Mouse (Mus musculus) layer of hippocampus, postnatal 25 days (tissue): ENCODE results near the gene Prr22. TPM values are rescaled to one million over a fixed set of nuclear protein-coding genes. Genes with fewer than 3 reads are reported as not detected.
A peak's percentile ranks its signal among the peaks of the same experiment; 100 is the strongest.

Source experiments
- DNase-seq, 2 experiments: peaks; one replicate each; pipeline ENCODE4 v3.0.0; 2022; ENCODE audit warnings: mixed read lengths in 2 of 2, low spot score in 1 of 2; ENCODE audit errors: extremely low spot score in 1 of 2
- total RNA-seq, 2 experiments: library from RNA; stranded (reverse); gene quantifications; 2 replicates each; pipeline ENCODE4 v1.2.3; 2021

Prr22 gene
- total RNA-seq = 1 to 10 TPM in 1 of 2 experiments, under 1 TPM in 1; 0.89 to 1.6 TPM

- DNase-seq = no peak
Observed at GRCm38 (mm10) chr17:56769950-56770349, at the start of gene Prr22. Prr22 (plus strand) TSS chr17:56770250.

GRCm38 (mm10) chr17:56722441-56722840 lies 47.6 kb upstream of the Prr22 start:
- DNase-seq = no peak

- DNase-seq = no peak
Observed at GRCm38 (mm10) chr17:56723419-56724161, 46.5 kb upstream of the Prr22 start.

- no peak for DNase-seq
Observed at GRCm38 (mm10) chr17:56727029-56727649, 42.9 kb upstream of the Prr22 start.

GRCm38 (mm10) chr17:56727659-56728058 lies 42.4 kb upstream of the Prr22 start:
- no peak for DNase-seq

GRCm38 (mm10) chr17:56728117-56728516 lies 41.9 kb upstream of the Prr22 start:
- DNase-seq = no peak

- no peak for DNase-seq
Observed at GRCm38 (mm10) chr17:56729151-56729550, 40.9 kb upstream of the Prr22 start.

GRCm38 (mm10) chr17:56729656-56730055 lies 40.4 kb upstream of the Prr22 start:
- DNase-seq = no peak

- DNase-seq = no peak
Observed at GRCm38 (mm10) chr17:56736534-56736933, 33.5 kb upstream of the Prr22 start.

- DNase-seq = no peak
Observed at GRCm38 (mm10) chr17:56738221-56738620, 31.8 kb upstream of the Prr22 start.

GRCm38 (mm10) chr17:56740118-56740787 lies 29.8 kb upstream of the Prr22 start:
- no peak for DNase-seq

GRCm38 (mm10) chr17:56740788-56741160 lies 29.3 kb upstream of the Prr22 start:
- DNase-seq = no peak

GRCm38 (mm10) chr17:56744173-56744572 lies 25.9 kb upstream of the Prr22 start:
- no peak for DNase-seq

GRCm38 (mm10) chr17:56751404-56752072 lies 18.5 kb upstream of the Prr22 start:
- DNase-seq = no peak

GRCm38 (mm10) chr17:56753452-56753851 lies 16.6 kb upstream of the Prr22 start:
- no peak for DNase-seq

GRCm38 (mm10) chr17:56754271-56755185 lies 15.5 kb upstream of the Prr22 start:
- DNase-seq = no peak

GRCm38 (mm10) chr17:56756703-56757399 lies 13.2 kb upstream of the Prr22 start:
- DNase-seq = no peak

GRCm38 (mm10) chr17:56757416-56758123 lies 12.5 kb upstream of the Prr22 start, which contains the start of gene Nrtn:
Nrtn (minus strand) TSS chr17:56757530.
- DNase-seq = peak in 1 of 2 experiments; percentile 65

- DNase-seq = peak in 1 of 2 experiments; percentile 73
Observed at GRCm38 (mm10) chr17:56758132-56758531, 11.9 kb upstream of the Prr22 start.
